Mouse (Mus musculus) frontal cortex, postnatal 36 days (tissue): ENCODE data around the gene Sfmbt2.

Source experiments
- DNase-seq, 2 experiments: peaks; one replicate each; pipeline ENCODE4 v3.0.0; 2022; ENCODE audit warnings: low spot score in 2 of 2

The Sfmbt2 gene

GRCm38 (mm10) chr2:10558816-10559215 is 188.5 kb downstream of the Sfmbt2 start:
- no peak for DNase-seq

- DNase-seq, result no peak
These were observed 195.2 kb downstream of the Sfmbt2 start for GRCm38 (mm10) chr2:10565491-10565890.

- DNase-seq, result no peak
These were observed 199.1 kb downstream of the Sfmbt2 start for GRCm38 (mm10) chr2:10569392-10569791.

GRCm38 (mm10) chr2:10572311-10572710 is 202.0 kb downstream of the Sfmbt2 start:
- no peak for DNase-seq

- DNase-seq, result no peak
These were observed 205.8 kb downstream of the Sfmbt2 start for GRCm38 (mm10) chr2:10575962-10576740.

- peak in 1 of 2 experiments; percentile 22 for DNase-seq
These were observed 212.4 kb downstream of the Sfmbt2 start for GRCm38 (mm10) chr2:10582673-10583072.

- no peak for DNase-seq
These were observed 212.8 kb downstream of the Sfmbt2 start for GRCm38 (mm10) chr2:10583103-10583502.

- DNase-seq, result no peak
These were observed 221.0 kb downstream of the Sfmbt2 start for GRCm38 (mm10) chr2:10591310-10591709.

- no peak for DNase-seq
These were observed 245.2 kb downstream of the Sfmbt2 start for GRCm38 (mm10) chr2:10615500-10615899.
